Mouse (Mus musculus): ENCODE measurements around the gene Hmga1. TPM values are rescaled to one million over a fixed set of nuclear protein-coding genes. Genes with fewer than 3 reads are reported as not detected.

The Hmga1 gene
- polyA plus RNA-seq (2016; fragmentation: Nextera tagmentation; extraction: Ambion mirVana): 213 and 215 TPM in 2 replicates

DNA sequence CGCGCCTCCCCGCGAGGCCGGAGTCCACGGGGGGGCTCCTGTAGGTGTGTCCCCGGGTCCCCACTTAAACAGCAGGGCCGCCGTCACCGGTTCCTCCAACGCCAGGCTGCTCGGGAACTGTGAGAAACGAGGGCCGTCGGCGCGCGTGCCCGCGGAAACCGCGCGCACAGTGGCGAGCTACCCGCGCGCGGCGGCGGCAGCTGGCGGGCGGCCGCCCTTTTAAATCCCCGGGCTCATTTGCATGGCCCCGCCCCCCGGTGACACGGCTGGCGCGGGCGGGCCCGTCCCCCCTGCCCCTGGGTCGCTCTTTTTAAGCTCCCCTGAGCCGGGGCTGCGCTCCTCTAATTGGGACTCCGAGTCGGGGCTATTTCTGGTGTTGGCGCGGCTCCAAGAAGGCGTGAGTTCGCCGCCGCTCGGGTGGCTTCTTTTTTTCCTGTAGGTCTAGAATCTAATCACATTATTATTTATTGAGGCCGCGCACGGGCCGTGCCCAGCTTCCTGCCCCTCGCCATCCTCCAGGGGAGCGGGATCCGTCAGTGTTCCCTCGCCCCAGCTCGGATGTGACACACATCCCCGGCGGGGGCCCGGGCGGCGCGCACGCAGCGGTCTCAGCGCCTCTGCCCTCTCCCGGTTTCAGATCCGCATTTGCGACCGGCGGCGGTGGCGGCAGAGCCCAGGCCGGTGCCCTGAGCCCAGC lies at the start of gene Hmga1:
Gene Hmga1 (plus strand): TSS at position 183 of the 697 bp plus-strand sequence.
- Histone ChIP-seq H3K27me3 (peaks cover 17% of the 10 kb centered on the region; the same call in 1 of the 2 replicates), H3K9ac (replicated peaks) (peak within 1 kb of the TSS; percentile 96), H3K4me3 (peak within 1 kb of the TSS; percentile 92), H3K9me3 (no peaks in the 10 kb centered on the region), H3K4me2 (replicated peaks) (peak within 1 kb of the TSS; percentile 82), H3K27ac (replicated peaks) (peak within 1 kb of the TSS; percentile 97), H3K4me1 (peaks cover 42% of the 10 kb centered on the region), H3K36me3 (peaks cover 8% of the 10 kb centered on the region; the same call in 1 of the 2 replicates)
- peak; percentile 70 for ATAC-seq (ENCODE audit: low FRiP score, low read depth)
- WGBS: 0% methylated on average over 78 of the region's 79 CpGs

DNA sequence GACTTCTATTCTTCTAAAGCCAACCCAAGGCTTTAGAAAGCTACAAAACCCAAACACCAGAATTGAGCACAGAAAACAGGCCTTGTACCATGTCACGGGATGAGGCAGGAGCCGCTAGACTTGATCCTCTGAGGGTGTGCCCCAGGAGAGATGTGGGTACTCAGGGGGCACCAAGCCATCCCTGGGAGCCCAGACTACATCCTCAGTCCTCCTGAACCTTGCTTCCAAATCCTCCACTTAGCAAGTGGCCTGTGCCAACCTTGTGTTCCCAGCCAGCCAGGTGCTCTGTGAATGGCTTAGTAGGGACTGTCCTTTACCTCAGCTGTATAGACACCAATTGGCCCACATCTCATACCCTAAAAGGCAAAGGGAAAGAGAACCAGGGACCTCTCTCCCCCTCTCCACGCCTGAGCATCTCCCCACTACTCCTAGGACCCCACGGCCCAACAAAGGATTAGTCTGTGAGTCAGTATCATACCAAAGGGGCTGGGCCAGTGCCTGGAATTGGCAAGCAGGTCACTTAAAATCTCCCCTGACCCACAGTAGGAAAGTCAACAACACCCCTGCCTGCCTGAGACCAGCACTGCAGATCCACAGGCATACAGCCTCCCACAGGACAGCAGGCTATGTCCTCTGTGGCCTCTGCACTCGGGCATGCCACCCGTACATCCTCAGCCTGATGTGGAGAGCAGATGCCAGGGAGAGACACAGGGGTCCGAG lies 49.3 kb upstream of the Hmga1 start:
- Histone ChIP-seq H3K4me1 (peaks cover 80% of the 10 kb centered on the region), H3K4me2 (replicated peaks) (no peak overlapping the region), H3K9me3 (no peaks in the 10 kb centered on the region), H3K4me3 (no peak overlapping the region), H3K36me3 (no peaks in the 10 kb centered on the region), H3K27ac (replicated peaks) (no peak overlapping the region), H3K9ac (replicated peaks) (no peak overlapping the region), H3K27me3 (peaks cover 68% of the 10 kb centered on the region)
- WGBS: 78% methylated on average over 7 of the region's 7 CpGs
- no peak for ATAC-seq (ENCODE audit: low FRiP score, low read depth)

DNA sequence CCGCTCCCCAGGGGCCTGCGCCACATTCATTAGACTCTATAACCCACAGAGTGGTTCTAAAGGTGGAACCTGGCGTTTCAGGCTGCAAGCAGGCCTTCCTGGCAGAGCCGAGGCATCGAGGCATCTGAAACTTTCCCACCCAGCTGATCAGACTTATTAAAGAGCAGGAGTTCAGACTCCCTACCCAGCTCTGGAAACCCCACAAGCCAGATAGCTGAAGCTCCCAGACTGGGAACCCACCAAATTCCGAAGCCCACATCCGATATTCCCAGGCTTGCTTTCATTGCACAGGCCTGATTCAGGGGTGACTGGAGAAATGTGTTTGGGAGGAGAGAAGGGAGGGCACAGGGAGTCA lies 48.7 kb upstream of the Hmga1 start:
- H3K27ac ChIP-seq (replicated peaks): no peak overlapping the region
- H3K4me1 ChIP-seq: peaks cover 80% of the 10 kb centered on the region
- no peak for ATAC-seq (ENCODE audit: low FRiP score, low read depth)
- H3K36me3 ChIP-seq: no peaks in the 10 kb centered on the region
- H3K4me2 ChIP-seq (replicated peaks): no peak overlapping the region
- H3K27me3 ChIP-seq: peaks cover 73% of the 10 kb centered on the region
- H3K4me3 ChIP-seq: no peak overlapping the region
- H3K9ac ChIP-seq (replicated peaks): no peak overlapping the region
- H3K9me3 ChIP-seq: no peaks in the 10 kb centered on the region
- 81% methylated on average over 7 of the region's 7 CpGs for WGBS

DNA sequence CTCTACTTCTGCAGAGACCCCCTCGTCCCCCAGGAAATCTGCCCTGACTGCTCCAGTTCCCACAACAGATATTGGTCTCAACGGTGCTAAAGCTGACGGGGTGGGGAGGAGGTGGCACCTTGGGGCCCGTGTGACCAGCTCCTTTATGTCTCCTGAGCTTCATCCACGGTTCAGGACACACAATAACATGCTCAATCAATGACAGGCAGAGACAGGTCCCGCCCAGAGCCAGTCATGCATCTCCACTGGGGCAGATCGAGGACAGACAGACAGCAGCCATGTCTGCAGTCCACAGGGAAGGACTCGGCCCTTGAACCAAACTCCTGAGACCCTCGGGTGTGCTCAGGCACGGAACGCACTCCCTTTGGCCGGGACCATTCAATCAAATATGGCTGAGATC lies 48.3 kb upstream of the Hmga1 start:
- Histone ChIP-seq H3K27me3 (peaks cover 77% of the 10 kb centered on the region), H3K4me1 (peaks cover 79% of the 10 kb centered on the region)

DNA sequence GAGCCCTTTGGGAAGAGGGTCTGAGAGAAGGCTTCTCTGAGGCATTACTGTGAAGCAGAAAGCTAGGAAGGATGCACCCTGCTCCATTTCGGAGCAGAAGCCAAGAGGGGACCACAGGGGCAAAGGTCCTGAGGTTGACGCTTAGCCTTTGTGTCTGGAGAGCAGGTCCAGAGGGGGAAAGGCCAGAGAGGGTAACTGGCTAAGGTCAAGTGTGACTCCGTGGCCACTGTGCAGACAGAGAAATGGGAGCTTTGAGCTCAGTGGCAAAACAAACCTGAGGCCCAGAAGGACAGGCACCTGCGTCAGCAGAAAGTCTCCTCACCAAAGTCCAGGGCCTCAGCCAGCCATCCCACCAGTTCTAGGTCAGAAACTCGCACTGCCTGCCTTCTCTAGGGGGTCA lies 47.8 kb upstream of the Hmga1 start:
- Histone ChIP-seq H3K27me3 (peaks cover 82% of the 10 kb centered on the region), H3K4me1 (peaks cover 80% of the 10 kb centered on the region), H3K4me3 (no peak overlapping the region), H3K27ac (replicated peaks) (no peak overlapping the region), H3K4me2 (replicated peaks) (no peak overlapping the region), H3K36me3 (no peaks in the 10 kb centered on the region), H3K9me3 (no peaks in the 10 kb centered on the region), H3K9ac (replicated peaks) (no peak overlapping the region)
- 68% methylated on average over 5 of the region's 5 CpGs for WGBS
- no peak for ATAC-seq (ENCODE audit: low FRiP score, low read depth)

More for the DNA sequence above, 48.3 kb upstream of the Hmga1 start:
- no peak for ATAC-seq (ENCODE audit: low FRiP score, low read depth)
- Histone ChIP-seq H3K9me3 (no peaks in the 10 kb centered on the region), H3K4me2 (replicated peaks) (no peak overlapping the region), H3K9ac (replicated peaks) (no peak overlapping the region), H3K27ac (replicated peaks) (no peak overlapping the region), H3K36me3 (no peaks in the 10 kb centered on the region), H3K4me3 (no peak overlapping the region)
- 61% methylated on average over 12 of the region's 12 CpGs for WGBS

DNA sequence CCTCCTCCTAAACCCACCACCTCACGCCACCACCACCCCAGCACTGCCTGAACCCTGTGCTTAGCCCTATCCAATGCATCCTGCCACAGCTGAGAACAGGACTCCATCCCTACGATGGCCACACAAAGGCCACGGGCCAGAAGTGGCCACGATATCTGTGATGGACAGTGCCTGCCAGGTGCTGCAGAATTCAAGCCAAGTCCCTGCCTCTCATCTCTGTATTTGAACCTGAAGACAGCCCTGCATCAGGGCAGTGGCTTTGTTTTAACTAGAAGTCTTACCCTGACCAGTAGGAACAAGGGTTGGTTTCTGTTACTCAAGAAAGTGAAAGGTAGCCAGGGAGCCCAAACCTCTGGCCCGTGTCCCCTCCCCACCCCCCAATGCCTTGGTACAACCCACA lies 47.2 kb upstream of the Hmga1 start:
- no peaks in the 10 kb centered on the region for H3K9me3 ChIP-seq
- no peak overlapping the region for H3K27ac ChIP-seq (replicated peaks)
- 74% methylated on average over 5 of the region's 5 CpGs for WGBS
- ATAC-seq (ENCODE audit: low FRiP score, low read depth): no peak
- H3K4me3 ChIP-seq: no peak overlapping the region
- H3K36me3 ChIP-seq: no peaks in the 10 kb centered on the region
- peaks cover 82% of the 10 kb centered on the region for H3K4me1 ChIP-seq
- H3K4me2 ChIP-seq (replicated peaks): no peak overlapping the region
- H3K9ac ChIP-seq (replicated peaks): no peak overlapping the region
- H3K27me3 ChIP-seq: peaks cover 84% of the 10 kb centered on the region

DNA sequence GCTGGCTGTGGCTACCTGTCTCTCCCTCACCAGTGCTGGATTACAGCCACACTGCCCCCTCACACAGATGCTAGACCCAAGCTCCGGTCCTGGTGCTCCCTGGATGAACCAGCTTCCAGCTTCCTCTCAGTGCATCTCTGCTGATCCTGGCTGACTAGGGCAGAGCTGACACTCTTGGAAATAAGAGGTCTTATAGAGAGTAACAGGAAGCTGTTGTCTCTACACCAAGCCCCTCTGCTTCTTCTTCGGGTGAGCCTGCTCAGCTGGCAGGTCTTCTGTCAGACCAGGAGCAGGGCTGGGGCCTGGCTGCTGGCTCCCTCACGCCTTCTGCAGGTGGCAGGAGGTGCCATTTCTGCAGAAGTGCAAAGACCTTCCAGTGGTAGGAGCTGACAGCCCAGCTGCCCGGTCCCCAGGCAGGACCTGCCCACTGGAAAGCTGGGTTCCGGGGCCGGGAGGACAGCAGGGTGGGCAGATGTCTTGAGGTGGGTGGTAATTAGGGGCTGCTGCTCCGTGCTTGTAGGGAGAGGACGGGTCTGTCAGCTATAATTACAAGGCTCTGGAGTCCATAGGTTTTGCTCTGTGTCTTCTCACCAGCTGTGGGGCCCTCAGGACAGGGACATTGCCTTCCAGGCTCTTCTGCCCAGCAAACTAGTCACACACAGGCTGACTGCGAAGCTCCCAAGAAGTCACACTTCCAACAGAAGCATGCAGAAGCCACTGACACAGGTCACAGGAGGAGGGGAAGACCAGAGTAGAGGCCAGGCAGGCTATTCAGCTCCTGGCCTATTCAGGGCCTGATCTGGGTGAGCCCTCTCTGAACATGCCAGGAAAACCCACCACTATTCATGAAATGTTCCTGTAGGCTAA lies 45.8 kb upstream of the Hmga1 start:
- Histone ChIP-seq H3K4me2 (replicated peaks) (peak overlapping the region; percentile 98; the same call in 1 of the 2 replicates), H3K27me3 (peaks cover 91% of the 10 kb centered on the region), H3K27ac (replicated peaks) (peak overlapping the region; percentile 46; the same call in 1 of the 2 replicates), H3K4me1 (peaks cover 71% of the 10 kb centered on the region), H3K4me3 (no peak overlapping the region), H3K36me3 (no peaks in the 10 kb centered on the region), H3K9me3 (no peaks in the 10 kb centered on the region), H3K9ac (replicated peaks) (0 out of 2 replicates have a peak overlapping the region, but pooled peaks have one; percentile 24)
- no peak for ATAC-seq (ENCODE audit: low FRiP score, low read depth)
- 56% methylated on average over 9 of the region's 9 CpGs for WGBS

DNA sequence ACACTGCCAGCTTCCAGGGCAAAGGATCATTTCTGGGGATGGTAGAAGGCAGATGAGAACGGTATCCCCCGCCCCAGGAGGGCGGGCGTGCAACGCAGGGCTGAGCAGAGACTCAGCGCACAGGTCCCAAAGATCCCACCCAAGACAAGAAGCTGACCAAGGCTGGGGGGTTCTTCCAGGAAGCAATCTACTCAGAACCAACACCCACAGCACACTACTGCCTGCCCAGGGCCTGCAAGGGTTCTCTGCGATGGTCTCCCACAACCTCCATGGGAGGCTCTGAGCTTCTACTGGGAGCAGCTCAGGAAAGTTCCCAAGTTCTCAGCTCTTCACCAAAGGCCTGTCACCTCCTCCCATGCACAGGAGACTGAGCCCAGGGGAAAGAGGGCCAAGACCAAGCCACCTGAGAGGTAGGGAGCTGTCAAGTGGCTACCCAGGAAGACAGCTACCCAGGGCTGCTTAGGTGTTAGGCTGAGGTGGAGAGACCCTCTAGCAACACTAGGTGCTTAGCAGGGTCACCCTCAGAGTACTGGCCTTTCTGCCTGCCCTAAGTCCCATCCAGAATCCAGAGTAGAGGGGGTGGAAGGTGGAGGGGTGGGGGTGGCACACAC lies 45.1 kb upstream of the Hmga1 start:
- H3K27ac ChIP-seq (replicated peaks): peak overlapping the region; percentile 75
- H3K36me3 ChIP-seq: no peaks in the 10 kb centered on the region
- H3K4me1 ChIP-seq: peaks cover 64% of the 10 kb centered on the region
- no peak for ATAC-seq (ENCODE audit: low FRiP score, low read depth)
- no peak overlapping the region for H3K9ac ChIP-seq (replicated peaks)
- H3K4me2 ChIP-seq (replicated peaks): peak overlapping the region; percentile 98
- H3K27me3 ChIP-seq: peaks cover 96% of the 10 kb centered on the region
- no peaks in the 10 kb centered on the region for H3K9me3 ChIP-seq
- WGBS: 86% methylated on average over 7 of the region's 7 CpGs
- H3K4me3 ChIP-seq: peak overlapping the region; percentile 70

DNA sequence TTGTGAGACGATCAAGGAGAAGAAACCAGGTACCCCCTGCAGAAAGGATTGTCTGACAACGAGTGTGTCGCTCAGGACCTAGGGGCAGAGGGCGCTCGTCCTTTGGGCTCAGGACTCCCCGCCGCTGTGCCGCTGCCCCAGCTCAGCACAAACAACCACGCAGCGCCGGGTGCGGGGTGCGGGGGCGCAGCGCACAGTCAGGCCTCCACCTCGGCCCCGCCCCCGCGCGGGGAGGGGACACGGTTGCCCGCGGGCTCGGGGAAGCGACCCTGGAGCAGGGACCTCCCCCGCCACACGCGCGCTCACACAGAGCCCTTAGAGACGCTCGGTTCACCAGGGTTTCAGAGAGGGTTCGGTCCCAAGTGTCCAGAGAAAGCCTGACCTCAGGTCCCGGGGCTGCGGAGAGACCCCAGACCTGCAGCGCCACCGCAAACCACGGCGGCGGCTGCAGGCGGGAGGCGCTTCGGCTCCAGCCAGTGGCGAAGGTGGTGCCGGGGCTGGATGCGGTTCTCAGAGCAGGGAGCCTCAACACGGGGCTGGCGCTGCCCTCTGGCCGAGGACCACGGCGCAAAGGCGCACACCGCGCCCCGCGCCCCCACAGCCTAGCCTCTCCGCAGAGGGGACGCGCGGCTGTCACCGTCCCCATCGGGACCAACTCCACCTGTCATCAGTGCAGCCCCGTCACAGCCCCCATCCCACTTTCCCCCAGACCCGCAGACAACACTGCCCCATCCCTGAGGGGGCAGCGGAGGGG lies 44.3 kb upstream of the Hmga1 start:
- Histone ChIP-seq H3K4me3 (peak overlapping the region; percentile 70), H3K27ac (replicated peaks) (peak overlapping the region; percentile 75), H3K9me3 (no peaks in the 10 kb centered on the region), H3K4me2 (replicated peaks) (peak overlapping the region; percentile 98), H3K36me3 (no peaks in the 10 kb centered on the region), H3K9ac (replicated peaks) (peak overlapping the region; percentile 85), H3K27me3 (peaks cover 97% of the 10 kb centered on the region), H3K4me1 (peaks cover 56% of the 10 kb centered on the region)
- peak; percentile 48 for ATAC-seq (ENCODE audit: low FRiP score, low read depth)
- under 1% methylated on average over 63 of the region's 64 CpGs for WGBS

DNA sequence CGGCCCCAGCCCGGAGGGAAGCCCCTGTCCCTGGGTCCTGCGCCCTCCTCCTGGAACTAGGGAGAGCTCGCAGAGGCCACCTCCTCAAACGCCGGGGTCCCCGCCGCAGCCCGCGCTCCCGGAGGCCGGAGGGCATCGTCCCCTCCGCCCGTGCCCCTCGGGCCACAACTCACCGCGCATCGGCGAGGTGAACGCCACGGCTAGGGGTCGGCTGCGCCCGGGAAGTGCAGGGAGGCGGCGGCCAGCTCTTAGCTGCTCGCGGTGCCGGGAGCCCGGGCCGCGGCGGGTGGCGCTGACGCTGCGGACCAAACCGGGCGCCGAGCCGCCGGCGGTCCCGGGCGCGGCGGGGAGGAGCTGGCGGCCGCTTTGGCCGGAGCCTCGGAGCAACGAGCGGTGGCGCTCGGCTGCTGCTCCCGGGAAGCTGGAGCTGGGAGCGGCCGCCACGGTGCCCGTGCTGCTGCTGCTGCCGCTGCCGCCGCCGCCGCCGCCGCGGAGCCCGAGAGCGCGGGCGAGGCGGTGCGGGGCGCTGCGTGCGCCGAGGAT lies 43.6 kb upstream of the Hmga1 start:
- peak; percentile 27; the same call in 1 of the 2 replicates for ATAC-seq (ENCODE audit: low FRiP score, low read depth)
- WGBS: 1% methylated on average over 59 of the region's 78 CpGs
- Histone ChIP-seq H3K4me2 (replicated peaks) (peak overlapping the region; percentile 98), H3K9ac (replicated peaks) (peak overlapping the region; percentile 85), H3K36me3 (no peaks in the 10 kb centered on the region), H3K4me3 (peak overlapping the region; percentile 70), H3K9me3 (no peaks in the 10 kb centered on the region), H3K27ac (replicated peaks) (peak overlapping the region; percentile 75), H3K27me3 (peaks cover 98% of the 10 kb centered on the region), H3K4me1 (peaks cover 59% of the 10 kb centered on the region)

Data from midbrain, embryonic 12.5 days (tissue).